Mouse (Mus musculus) G1E-ER4 (cell line): Measurements from ENCODE around the gene Ablim2. TPM values are rescaled to one million over a fixed set of nuclear protein-coding genes. Genes with fewer than 3 reads are reported as not detected.

Experiments
- GATA1 ChIP-seq: IDR thresholded peaks from one replicate; pipeline ENCODE4 v1.8.0; 2012; ENCODE audit warnings: low read length, inconsistent platforms
- polyA plus RNA-seq: library from polyadenylated mRNA; stranded (reverse); fragments of >175 nt; gene quantifications from 2 replicates; pipeline ENCODE4 v1.2.3, GENCODE M21; 2012

Gene Ablim2
- polyA plus RNA-seq, 1 experiment = not detected

DNA sequence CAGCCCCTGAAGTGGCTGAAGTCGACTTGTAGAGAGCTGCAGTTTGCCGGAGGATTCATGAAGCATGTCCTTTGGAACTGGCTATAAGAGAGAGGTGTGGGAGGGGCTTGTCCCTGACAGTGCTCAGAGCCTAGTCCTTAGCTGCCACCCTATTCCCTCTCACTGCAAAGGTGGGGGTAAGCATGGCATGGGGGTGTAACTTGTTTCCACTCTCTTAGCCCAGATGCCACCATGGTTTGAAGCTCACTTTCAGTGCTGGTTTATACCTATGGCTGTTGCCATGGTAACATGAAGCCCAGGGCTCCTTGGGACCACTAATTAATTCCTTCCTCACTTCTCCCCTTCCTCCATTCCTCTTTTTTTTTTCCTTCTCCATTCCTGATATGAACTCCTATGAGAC is 57.4 kb downstream of the Ablim2 start:
- no peak for TF ChIP-seq GATA1

DNA sequence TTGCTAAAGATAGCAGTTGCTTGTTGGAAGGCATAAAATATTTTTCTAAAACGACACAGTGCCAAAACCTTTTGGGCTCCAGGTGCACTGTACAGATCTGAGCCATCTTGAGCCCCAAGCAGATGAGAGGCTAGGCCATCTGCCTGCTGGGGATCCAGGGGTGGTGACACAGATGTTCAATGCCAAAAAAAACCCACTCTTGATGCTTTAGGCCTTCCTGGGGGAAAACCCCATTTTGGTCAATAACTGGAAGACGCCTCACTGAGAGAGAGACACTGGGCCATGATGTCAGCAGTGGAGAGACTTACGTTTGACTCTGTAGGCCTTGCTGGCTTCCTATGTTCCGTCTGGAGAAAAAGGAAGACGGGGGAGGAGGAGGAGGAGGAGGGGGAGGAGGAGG is 59.6 kb downstream of the Ablim2 start:
- no peak for TF ChIP-seq GATA1

DNA sequence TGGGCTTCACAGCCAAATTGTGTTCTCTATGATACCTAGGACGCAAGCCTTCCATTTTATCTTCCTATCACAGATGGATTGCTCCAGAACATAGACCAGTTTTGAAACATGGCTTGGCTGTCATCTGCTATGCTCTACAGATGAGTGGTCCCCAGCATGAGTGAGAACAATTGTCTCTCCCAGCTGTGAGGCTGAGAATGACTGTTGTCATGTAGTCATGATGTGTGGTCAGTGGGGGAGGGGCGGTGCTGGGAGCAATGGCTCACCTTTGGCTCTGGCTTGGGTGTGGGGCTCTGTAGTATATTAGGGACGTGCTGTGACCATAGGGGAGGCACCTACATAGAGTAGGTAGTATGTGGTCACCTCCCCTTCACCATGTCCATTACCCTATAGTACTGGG is 60.2 kb downstream of the Ablim2 start:
- no peak for TF ChIP-seq GATA1

DNA sequence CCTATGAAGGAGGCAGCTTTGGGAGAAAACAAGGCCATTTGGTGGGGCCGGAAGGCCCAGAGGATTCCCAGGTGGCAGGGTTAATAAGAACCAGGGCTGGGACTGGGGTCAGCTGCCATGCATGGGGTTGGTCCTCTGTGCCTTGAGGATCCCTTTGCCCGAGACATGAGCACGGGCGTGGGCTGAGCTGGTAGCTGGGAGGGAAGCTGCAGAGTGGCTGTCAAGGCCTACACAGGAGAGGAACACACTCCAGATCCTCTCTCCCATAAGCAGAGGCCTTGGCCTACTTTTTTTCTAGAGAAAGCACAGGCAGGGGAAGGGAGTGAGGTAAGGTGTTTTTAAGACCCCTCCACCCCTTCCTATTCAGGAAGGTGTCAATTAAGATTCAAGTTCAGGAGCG is 65.0 kb downstream of the Ablim2 start:
- no peak for TF ChIP-seq GATA1

DNA sequence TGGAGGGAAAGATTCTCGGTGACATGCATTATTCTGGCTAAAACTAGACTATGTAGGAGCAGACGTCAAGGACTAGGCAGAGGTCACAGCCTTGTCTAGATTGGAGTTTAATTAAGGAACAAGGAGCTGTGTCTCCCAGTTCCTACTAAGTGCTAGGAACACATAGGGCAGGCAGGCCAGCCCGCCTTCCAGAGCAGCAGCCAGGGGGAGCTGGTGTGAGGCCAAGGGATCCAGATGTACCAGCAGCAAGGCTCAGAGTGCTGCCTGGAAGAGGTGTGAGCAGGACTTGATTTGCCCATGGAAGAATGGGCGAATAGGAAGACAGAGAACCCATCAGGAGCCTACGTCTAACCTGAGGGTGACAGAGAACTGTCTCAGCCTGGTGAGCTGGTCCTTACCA is 68.8 kb downstream of the Ablim2 start:
- TF ChIP-seq GATA1 = no peak

DNA sequence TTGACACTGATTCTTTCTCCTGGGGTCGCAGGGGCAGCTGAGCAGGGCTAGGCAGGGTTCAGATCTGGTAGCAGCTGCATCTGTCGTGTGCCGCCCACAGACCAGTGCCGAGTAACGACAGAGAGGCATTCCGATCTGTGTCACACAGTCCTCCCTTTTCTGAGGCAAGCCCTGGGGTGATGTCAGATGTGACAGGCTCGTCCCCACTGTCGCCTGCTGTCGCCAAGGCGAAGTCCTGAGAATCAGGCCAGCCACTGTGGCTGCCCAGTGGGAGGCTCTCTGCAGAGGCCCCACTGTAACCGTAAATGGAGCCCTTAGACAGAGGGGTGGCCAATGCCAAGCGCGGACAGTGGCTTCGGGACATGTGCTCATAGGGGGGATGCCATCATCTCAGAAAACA is 69.4 kb downstream of the Ablim2 start:
- no peak for TF ChIP-seq GATA1

DNA sequence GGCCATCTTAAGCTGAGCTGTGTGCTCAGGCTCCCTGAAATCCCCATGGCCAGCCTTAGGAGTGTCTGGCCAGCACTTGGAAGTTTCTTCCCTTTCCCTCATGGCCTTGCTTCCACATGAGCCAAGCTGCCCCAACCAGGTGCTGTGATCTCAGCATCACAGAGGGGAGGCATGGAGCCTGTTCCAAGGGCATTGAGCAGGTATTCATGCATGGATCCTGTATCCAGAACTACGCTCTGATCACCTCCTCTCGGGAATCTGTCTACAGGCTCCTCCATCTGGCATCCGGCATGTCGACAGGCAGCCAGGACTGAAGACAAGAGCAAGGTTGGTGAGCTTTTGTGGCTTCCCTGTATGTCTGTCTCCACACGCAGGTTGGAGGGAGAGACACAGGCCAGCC is 70.2 kb downstream of the Ablim2 start:
- no peak for TF ChIP-seq GATA1

DNA sequence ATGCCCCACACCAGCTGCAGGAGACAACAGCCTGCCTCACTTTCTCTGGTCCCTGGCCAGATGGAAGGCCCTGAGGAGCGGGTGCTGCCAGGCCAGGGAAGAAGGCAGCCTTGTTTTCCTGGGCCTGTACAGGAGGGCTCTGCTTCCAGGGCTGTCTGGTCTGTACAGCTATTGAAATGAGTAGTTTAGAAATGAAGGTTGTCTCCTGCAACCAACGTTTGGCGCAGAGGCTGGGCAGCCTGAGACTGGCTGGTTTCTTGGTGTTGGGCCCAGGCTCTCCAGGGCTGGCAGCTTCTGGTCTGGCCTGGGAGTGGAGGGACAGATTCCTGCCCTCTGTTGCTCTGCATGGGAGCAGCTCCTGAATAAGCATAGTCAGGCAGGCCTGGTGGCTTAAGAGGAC is 72.4 kb downstream of the Ablim2 start:
- TF ChIP-seq GATA1 = no peak

DNA sequence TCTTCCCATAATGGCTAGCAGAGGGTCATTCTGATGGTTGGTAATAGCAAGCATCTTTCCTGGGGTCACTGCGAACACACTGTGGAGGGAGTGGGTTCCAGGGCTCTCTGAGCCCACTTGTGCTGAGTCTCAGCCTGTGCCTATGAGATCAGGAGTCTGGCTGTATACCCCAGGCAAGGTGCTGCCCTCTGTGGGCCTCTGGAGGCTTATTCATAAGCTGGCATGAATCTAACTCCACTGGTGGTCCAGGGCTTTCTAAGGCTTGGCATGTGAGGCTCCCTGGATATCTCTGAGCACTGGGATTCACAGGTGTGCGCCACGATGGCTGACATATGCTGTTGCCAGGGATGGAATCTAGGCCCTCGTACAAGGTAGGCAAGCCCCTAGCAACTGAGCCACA is 76.2 kb downstream of the Ablim2 start:
- TF ChIP-seq GATA1 = no peak

DNA sequence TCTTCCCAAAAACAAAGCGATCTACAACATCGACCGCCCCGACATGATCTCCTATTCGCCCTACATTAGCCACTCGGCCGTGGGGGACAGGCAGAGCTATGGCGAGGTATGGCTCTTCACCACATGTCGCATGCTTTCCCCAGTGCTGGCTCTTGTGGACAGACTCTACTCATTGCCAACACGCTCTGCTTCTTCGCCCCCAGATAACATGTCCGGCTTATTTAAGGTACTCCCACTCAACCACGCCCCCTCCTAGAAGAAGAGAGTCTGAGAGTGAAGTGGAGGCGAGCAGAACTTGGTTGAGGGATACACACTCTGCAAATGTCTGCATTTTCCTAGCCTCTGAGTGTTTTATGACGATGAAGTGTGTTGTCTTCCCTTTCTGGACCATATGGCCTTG is 79.3 kb downstream of the Ablim2 start:
- TF ChIP-seq GATA1 = no peak

DNA sequence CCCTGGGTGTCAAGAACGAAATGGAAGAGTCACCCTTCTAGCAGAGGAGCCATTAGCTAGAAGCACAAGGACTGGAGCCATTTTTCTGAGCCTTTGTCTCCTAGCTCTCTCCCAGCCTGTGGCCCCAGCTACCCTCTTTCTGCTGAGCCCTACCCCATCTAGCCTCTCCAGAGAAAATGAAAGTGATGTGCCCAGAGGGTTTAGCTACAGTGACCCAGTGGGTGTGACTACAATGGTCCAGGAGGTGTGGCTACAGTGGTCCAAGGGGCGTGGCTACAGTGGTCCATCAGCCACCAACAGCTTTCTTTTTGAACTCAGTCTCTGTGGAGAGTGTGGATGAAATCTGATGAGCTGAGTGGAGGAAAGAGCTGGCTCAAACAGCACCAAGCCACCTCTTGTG is 81.6 kb downstream of the Ablim2 start:
- TF ChIP-seq GATA1 = no peak

DNA sequence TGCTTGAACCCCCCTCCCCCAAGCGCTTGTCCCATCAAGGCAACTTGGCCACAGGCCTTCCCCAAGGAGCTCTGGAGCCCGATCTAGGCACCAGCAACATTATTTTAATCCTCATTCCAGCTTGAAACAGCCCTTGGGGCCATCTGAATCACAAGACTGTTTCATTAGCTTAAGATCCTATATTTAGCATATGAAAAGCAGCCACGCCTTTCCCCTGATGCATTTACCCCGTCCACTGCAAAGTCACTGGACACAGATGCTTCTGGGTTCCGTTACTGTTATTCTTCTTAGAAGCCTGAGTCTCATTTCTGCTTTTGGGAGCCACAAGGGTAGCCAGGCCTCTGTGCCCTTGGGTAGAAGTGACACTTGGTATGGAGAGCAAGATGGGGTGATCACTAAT is 93.8 kb downstream of the Ablim2 start:
- TF ChIP-seq GATA1 = no peak

DNA sequence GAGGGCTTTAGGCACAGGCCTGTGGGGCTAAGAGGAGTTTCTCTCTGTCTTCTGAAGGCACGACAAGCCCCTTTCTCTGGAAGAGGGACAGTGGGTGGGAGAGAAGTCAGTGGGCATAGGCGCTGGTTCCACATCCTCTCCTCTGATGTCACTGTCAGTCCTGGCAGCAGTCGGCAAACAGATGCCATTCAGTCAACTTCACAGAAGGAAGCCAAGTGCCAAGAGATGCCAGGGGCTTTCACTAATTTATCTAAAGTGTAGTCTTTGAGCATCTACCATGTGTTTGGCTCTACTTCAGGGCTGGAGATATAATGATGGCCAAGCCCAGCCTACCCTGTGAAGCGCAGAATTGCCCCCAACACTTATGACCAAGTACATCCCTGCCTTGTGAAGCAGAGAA is 95.8 kb downstream of the Ablim2 start:
- TF ChIP-seq GATA1 = no peak

DNA sequence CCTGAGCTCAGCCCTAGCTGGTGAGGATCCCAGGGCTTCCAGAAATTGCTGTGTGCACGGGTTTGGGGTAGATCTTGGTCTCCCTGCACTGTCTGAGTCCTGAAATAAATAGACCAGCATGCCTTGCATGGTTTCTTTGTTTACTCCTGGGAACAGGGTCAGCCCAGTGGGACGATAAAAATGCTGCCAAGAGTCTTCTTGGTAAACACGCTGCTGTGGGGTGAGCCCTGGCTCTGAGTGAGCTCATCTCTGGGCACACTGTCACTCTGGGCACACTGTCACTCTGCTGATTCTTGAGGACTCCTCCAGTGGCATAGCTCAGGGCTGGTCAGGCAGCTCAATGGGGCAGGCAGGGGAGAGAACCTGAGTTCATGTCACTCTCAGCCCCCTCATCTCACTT is 98.6 kb downstream of the Ablim2 start:
- TF ChIP-seq GATA1 = no peak

DNA sequence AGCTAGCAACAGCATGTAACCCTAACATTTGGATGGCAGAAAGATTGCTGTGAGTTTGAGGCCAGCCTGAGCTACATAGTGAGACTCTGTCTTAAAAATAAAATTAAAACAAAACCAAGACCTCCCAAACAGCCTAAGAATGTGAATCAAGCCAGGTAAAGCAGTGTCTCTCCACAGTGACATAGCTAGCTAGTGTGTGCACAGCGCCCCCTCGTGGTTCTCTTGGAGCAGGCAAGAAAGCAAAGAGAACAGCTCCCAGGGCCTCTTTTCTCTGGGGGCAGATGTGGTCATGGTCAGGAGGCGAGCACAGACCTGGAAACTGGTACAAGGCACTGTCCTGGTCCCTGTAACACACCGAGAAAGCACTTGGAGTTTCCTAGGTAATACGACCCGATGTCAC is 100.4 kb downstream of the Ablim2 start:
- TF ChIP-seq GATA1 = no peak

DNA sequence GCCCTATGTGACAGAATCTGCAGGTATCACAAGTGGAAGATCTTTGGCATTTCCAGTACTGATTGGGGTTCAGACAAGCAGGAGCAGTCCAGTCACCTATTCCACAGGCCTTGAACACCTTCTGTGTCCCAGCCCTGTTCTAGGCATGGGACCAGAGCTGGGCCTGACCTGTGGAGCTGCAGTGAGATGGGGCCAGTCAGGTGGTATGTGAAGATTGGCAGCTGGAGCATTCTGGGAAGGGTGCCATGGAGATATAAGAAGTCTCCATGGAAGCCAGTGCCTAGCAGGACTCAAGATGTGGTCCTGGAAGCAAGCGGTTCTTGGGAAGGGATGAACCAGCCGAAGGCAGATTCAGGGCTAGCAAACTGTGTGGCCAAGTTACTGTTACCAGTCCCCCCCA is 103.8 kb downstream of the Ablim2 start:
- TF ChIP-seq GATA1 = no peak

DNA sequence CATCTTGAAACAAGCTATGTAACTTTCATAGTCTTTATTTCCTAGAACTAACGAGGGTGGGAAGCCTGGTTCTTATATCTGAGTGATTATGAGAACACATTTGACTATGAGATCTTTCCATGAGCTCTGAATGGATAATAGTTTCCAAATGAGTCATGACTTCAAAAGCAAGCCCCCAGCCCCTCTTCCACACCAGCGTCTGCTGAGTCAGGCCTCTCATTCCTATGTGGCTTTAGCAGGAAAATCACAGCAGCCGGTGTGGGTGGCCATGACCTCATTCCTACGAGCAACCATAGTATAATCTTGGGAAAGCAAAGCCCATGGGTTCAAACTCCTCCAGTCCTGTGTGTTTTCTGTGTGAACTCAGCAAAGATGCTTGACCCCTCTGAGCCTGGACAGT is 112.3 kb downstream of the Ablim2 start:
- TF ChIP-seq GATA1 = no peak

DNA sequence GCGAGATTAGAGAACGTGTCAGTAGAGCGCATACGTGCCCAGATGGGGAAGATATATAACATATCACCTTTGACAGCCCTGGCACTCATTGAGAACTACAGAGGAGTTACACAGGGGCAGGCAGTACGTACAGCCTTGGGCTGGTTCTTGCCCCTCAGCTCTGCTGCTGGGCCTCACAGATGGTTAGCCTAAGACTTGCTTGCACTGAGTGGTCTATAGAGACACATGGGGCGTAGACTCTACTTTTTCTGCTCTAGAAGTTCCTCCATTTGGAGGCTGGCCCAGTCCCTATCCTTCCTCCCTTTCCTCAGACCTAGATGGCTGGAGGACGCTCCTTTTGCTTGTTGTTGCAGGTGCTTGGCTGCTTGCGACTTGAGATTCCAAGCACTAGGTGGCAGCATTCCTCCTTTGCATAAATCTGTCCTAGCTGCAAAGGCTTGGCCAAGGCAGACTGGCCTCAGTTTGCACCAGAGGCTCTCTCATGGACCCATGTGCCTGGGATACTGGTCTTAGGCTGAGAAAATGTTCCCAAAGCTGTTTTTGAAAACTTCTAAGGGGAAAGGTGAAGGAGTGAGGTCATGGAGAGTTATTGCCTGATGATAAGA is 112.8 kb downstream of the Ablim2 start:
- TF ChIP-seq GATA1 = no peak
